Comparison of ENCODE assay signal across 20 mouse cellular contexts in genomic region chr10:43409506-43410230, GRCm38 (mm10).
A peak's percentile ranks its signal among the peaks of the same experiment; 100 is the strongest.
DNase-seq lines count a peak whose midpoint lies in the region; ATAC-seq and TF ChIP-seq lines count a peak whose summit lies in the region.
"Had no signal": no experiment of that assay in that cellular context is flagged by ENCODE, and none has a peak within 500 bp of the region (broad histone marks: within the 10 kb centered on the region; RNA-seq: fewer than 3 reads in every experiment).

No protein-coding gene starts in this region.

- no peak overlapping the region for H3K9ac ChIP-seq in heart, embryonic 12.5 days
- H3K9ac ChIP-seq: limb, embryonic 13.5 days; liver, embryonic 14.5 days; neural tube, embryonic 12.5 days had no signal

- ATAC-seq in heart, embryonic 12.5 days (ENCODE audit: insufficient number of reproducible peaks, low FRiP score), result no peak
- ATAC-seq in hematopoietic stem cell, adult 5-6 weeks (replicated peaks in 1 of 2; ENCODE audit: insufficient read depth in 1 of 2, low FRiP score in 2 of 2, low TSS enrichment in 1 of 2, low read depth in 1 of 2, poor library complexity in 2 of 2, severe bottlenecking in 2 of 2), result 0 out of 4 replicates have a peak, but pooled peaks have one; percentile 42 to 50
- no peak for ATAC-seq in megakaryocyte-erythroid progenitor cell, adult 5-6 weeks (replicated peaks; ENCODE audit: low FRiP score, low TSS enrichment, poor library complexity, severe bottlenecking)
- ATAC-seq: forebrain, embryonic 16.5 days; hindbrain, postnatal 0 days had no signal

- 0 out of 2 replicates have a peak, but pooled peaks cover 2% of the 10 kb centered on the region for H3K9me3 ChIP-seq in heart, embryonic 12.5 days (replicated peaks)
- H3K9me3 ChIP-seq: limb, embryonic 13.5 days; neural tube, embryonic 12.5 days had no signal

- no peak for TF ChIP-seq POLR2A in brain, embryonic 14.5 days (IDR thresholded peaks at IDR 0.05; ENCODE audit: borderline replicate concordance, extremely low read depth, insufficient read depth, insufficient read length, poor library complexity, severe bottlenecking)

- H3K27ac ChIP-seq in heart, embryonic 12.5 days (ENCODE audit: poor library complexity, severe bottlenecking), result peak overlapping the region; percentile 17; the same call in 1 of the 2 replicates
- H3K27ac ChIP-seq: gastrocnemius, adult 2 months; hindbrain, postnatal 0 days; left cerebral cortex, adult 2 months; limb, embryonic 13.5 days; liver, embryonic 14.5 days; neural tube, embryonic 12.5 days had no signal

- no peak overlapping the region for H3K4me3 ChIP-seq in heart, embryonic 12.5 days
- H3K4me3 ChIP-seq: erythroblast, embryonic 14.5 days; gastrocnemius, adult 2 months; left cerebral cortex, adult 2 months; limb, embryonic 13.5 days; neural tube, embryonic 12.5 days had no signal

- H3K36me3 ChIP-seq in heart, embryonic 12.5 days, result peaks cover 2% of the 10 kb centered on the region; the same call in 1 of the 2 replicates

- no peak for TF ChIP-seq CTCF in brain, embryonic 14.5 days (IDR thresholded peaks at IDR 0.05; ENCODE audit: borderline replicate concordance, extremely low read depth, insufficient read depth, insufficient read length)

- intact Hi-C loops in heart, postnatal 25 days (cut with DNase I), result no loop called here

- peak; percentile 93 for DNase-seq in heart, adult 11 months
- DNase-seq in heart, postnatal 25 days (ENCODE audit: low spot score), result no peak
- DNase-seq in brain, embryonic 14.5 days (ENCODE audit: low read depth), result peak; percentile 65
- DNase-seq in spleen, adult 12 weeks (ENCODE audit: low spot score), result no peak
- DNase-seq: adrenal gland, adult 8-10 months; cerebellum, adult 11-12 months; gastrocnemius, adult 2 months; kidney, adult 18-20 months; lung, postnatal 14 days; thymus, postnatal 25 days had no signal

- WGBS in heart, embryonic 12.5 days, result 66% methylated on average over 10 of the region's 10 CpGs

- no peak overlapping the region for H3K4me2 ChIP-seq in heart, embryonic 12.5 days
- H3K4me2 ChIP-seq: limb, embryonic 13.5 days; neural tube, embryonic 12.5 days had no signal

- H3K4me1 ChIP-seq in heart, embryonic 12.5 days (replicated peaks), result peaks cover 14% of the 10 kb centered on the region
- H3K4me1 ChIP-seq: limb, embryonic 13.5 days; neural tube, embryonic 12.5 days had no signal

- H3K27me3 ChIP-seq in heart, embryonic 12.5 days (replicated peaks), result no peaks in the 10 kb centered on the region
- H3K27me3 ChIP-seq: limb, embryonic 13.5 days; neural tube, embryonic 12.5 days had no signal

Comparison
In these comparisons a context has a peak if more than half of its experiments do, and no peak if none do; other contexts are left out.
1. DNase-seq: peak in heart, adult 11 months (single experiment) and brain, embryonic 14.5 days (single experiment); none in heart, postnatal 25 days (single experiment) and spleen, adult 12 weeks (single experiment).
2. ATAC-seq: peak in hematopoietic stem cell, adult 5-6 weeks (2 of 2); none in heart, embryonic 12.5 days (single experiment) and megakaryocyte-erythroid progenitor cell, adult 5-6 weeks (single experiment).